ENCODE assay signal across 14 mouse cellular contexts in the genomic region with DNA sequence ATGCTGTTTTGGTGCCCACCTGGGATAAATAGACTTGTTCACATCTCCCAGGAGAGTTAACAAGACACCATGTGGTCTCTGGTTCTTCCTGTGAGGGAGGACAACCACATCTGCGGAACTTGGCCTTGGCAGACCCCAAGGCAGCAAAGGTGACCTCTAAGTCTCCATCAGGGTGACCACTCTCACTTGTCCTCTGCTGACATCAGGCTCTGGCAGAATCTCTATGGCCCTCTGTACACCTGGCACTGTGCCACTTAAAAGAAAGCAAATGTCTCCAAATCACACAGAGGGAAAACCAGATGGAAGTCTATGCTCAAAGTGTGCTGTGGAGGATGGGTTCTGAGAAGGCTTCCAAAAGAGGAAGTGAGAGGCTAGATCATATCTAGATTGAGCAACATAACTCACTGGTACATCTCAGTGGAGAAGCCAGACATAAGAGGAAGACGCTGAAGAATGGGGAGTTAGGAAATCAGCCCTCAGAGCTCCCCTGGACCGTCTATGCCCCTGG. TPM values are rescaled to one million over a fixed set of nuclear protein-coding genes. Genes with fewer than 3 reads are reported as not detected.
A peak's percentile ranks its signal among the peaks of the same experiment; 100 is the strongest.
DNase-seq lines count a peak whose midpoint lies in the region; ATAC-seq and TF ChIP-seq lines count a peak whose summit lies in the region.
"Had no signal": no experiment of that assay in that cellular context is flagged by ENCODE, and none has a peak within 500 bp of the region (broad histone marks: within the 10 kb centered on the region; RNA-seq: fewer than 3 reads in every experiment).

No protein-coding gene starts in this region.

- intact Hi-C loops in left cerebral cortex, adult 2 months (cut with DNase I), result no loop called here

- no peaks in the 10 kb centered on the region for H3K4me1 ChIP-seq in liver, embryonic 11.5 days (replicated peaks; ENCODE audit: control insufficient read depth, insufficient read depth, low read length)
- no peaks in the 10 kb centered on the region; a peak in 1 of 4 replicates for H3K4me1 ChIP-seq in liver, embryonic 14.5 days (replicated peaks; ENCODE audit: control insufficient read depth in 2 of 2, insufficient read depth in 2 of 2, low read length in 1 of 2)
- peaks cover 24% of the 10 kb centered on the region; the same call in 1 of the 2 replicates for H3K4me1 ChIP-seq in spleen, adult 2 months (ENCODE audit: control insufficient read depth, insufficient read depth, insufficient read length)
- H3K4me1 ChIP-seq in midbrain, embryonic 14.5 days (ENCODE audit: control insufficient read depth, insufficient read depth, low read length), result no peaks in the 10 kb centered on the region
- H3K4me1 ChIP-seq: heart, embryonic 13.5 days; lung, embryonic 15.5 days; neural tube, embryonic 12.5 days; stomach, embryonic 15.5 days had no signal

- H3K4me3 ChIP-seq in liver, embryonic 11.5 days (ENCODE audit: low read depth, low read length), result no peak overlapping the region
- H3K4me3 ChIP-seq in liver, embryonic 14.5 days (ENCODE audit: insufficient read depth in 1 of 2, low read depth in 2 of 2, low read length in 2 of 2), result no peak overlapping the region
- H3K4me3 ChIP-seq in spleen, adult 2 months (ENCODE audit: extremely low read depth, insufficient read depth, insufficient read length), result peak overlapping the region; percentile 52; the same call in 1 of the 2 replicates
- no peak overlapping the region for H3K4me3 ChIP-seq in midbrain, embryonic 14.5 days (replicated peaks; ENCODE audit: low read depth, low read length)
- H3K4me3 ChIP-seq in left cerebral cortex, adult 2 months, result no peak overlapping the region
- H3K4me3 ChIP-seq: heart, embryonic 13.5 days; lung, embryonic 15.5 days; neural tube, embryonic 12.5 days; stomach, embryonic 15.5 days had no signal

- ATAC-seq in liver, embryonic 11.5 days (replicated peaks; ENCODE audit: low FRiP score), result no peak
- no peak for ATAC-seq in liver, embryonic 14.5 days (ENCODE audit: insufficient read depth)
- ATAC-seq in midbrain, embryonic 14.5 days (ENCODE audit: low FRiP score, low TSS enrichment), result no peak
- ATAC-seq: activated CD4-positive, CD25-positive, alpha-beta regulatory T cell, adult 4 months had no signal

- TF ChIP-seq EP300 in liver, embryonic 14.5 days (IDR thresholded peaks at IDR 0.05; ENCODE audit: low read depth), result no peak

- no peak for TF ChIP-seq CTCF in liver, embryonic 14.5 days (IDR thresholded peaks at IDR 0.05; ENCODE audit: low read depth)
- TF ChIP-seq CTCF in spleen, adult 2 months (IDR thresholded peaks at IDR 0.05; ENCODE audit: extremely low read depth, insufficient read depth, insufficient read length, insufficient replicate concordance), result no peak
- TF ChIP-seq CTCF in left cerebral cortex, adult 2 months (IDR thresholded peaks at IDR 0.05), result no peak

- H3K9ac ChIP-seq in liver, embryonic 11.5 days (ENCODE audit: low read depth, low read length), result no peak overlapping the region
- H3K9ac ChIP-seq in liver, embryonic 14.5 days (replicated peaks), result no peak overlapping the region
- no peak overlapping the region for H3K9ac ChIP-seq in midbrain, embryonic 14.5 days (replicated peaks; ENCODE audit: low read length)
- H3K9ac ChIP-seq: heart, embryonic 13.5 days; lung, embryonic 15.5 days; neural tube, embryonic 12.5 days; stomach, embryonic 15.5 days had no signal

- no peaks in the 10 kb centered on the region for H3K27me3 ChIP-seq in liver, embryonic 11.5 days (replicated peaks; ENCODE audit: control insufficient read depth, insufficient read depth, low read length)
- no peaks in the 10 kb centered on the region for H3K27me3 ChIP-seq in liver, embryonic 14.5 days (ENCODE audit: control insufficient read depth, insufficient read depth, low read length)
- no peaks in the 10 kb centered on the region for H3K27me3 ChIP-seq in spleen, adult 2 months (ENCODE audit: control insufficient read depth, insufficient read depth, low read length)
- no peaks in the 10 kb centered on the region for H3K27me3 ChIP-seq in midbrain, embryonic 14.5 days (ENCODE audit: control insufficient read depth, insufficient read depth, low read length)
- H3K27me3 ChIP-seq: heart, embryonic 13.5 days; lung, embryonic 15.5 days; neural tube, embryonic 12.5 days; stomach, embryonic 15.5 days had no signal

- H3K36me3 ChIP-seq in liver, embryonic 11.5 days (ENCODE audit: control insufficient read depth, insufficient read depth, low read length), result no peaks in the 10 kb centered on the region
- no peaks in the 10 kb centered on the region for H3K36me3 ChIP-seq in liver, embryonic 14.5 days (replicated peaks; ENCODE audit: control insufficient read depth, insufficient read depth, low read depth)
- H3K36me3 ChIP-seq in spleen, adult 2 months (ENCODE audit: control insufficient read depth, insufficient read depth, low read length), result no peaks in the 10 kb centered on the region
- no peaks in the 10 kb centered on the region for H3K36me3 ChIP-seq in midbrain, embryonic 14.5 days (ENCODE audit: control insufficient read depth, insufficient read depth, low read length)
- H3K36me3 ChIP-seq: heart, embryonic 13.5 days; lung, embryonic 15.5 days; neural tube, embryonic 12.5 days; stomach, embryonic 15.5 days had no signal

- DNase-seq in gastrocnemius, adult 18-20 months (ENCODE audit: low spot score), result peak; percentile 30
- DNase-seq in gastrocnemius, adult 8-10 months (ENCODE audit: low spot score in 2 of 2), result no peak
- DNase-seq in liver, embryonic 11.5 days (ENCODE audit: low spot score), result peak; percentile 28
- no peak for DNase-seq in liver
- DNase-seq in liver, embryonic 14.5 days (ENCODE audit: low read depth in 3 of 3, low spot score in 3 of 3), result peak; percentile 9 to 22 (median 10)
- DNase-seq in spleen, adult 2 months (ENCODE audit: low read depth in 1 of 2, low spot score in 2 of 2), result peak; percentile 43 to 63
- DNase-seq in midbrain, embryonic 14.5 days, result no peak
- DNase-seq in left cerebral cortex, adult 2 months (ENCODE audit: extremely low spot score in 1 of 2, low spot score in 2 of 2), result no peak

- no peak overlapping the region for H3K4me2 ChIP-seq in liver, embryonic 11.5 days
- H3K4me2 ChIP-seq in liver, embryonic 14.5 days (ENCODE audit: low read depth), result no peak overlapping the region
- no peak overlapping the region for H3K4me2 ChIP-seq in midbrain, embryonic 14.5 days (ENCODE audit: low read length)
- H3K4me2 ChIP-seq: heart, embryonic 13.5 days; lung, embryonic 15.5 days; neural tube, embryonic 12.5 days; stomach, embryonic 15.5 days had no signal

- TF ChIP-seq POLR2A in spleen, adult 2 months (IDR thresholded peaks at IDR 0.05; ENCODE audit: low read depth, low read length), result no peak

- WGBS in liver, embryonic 11.5 days, result 41% methylated on average over 3 of the region's 3 CpGs
- WGBS in liver, embryonic 14.5 days (ENCODE audit: insufficient replicate concordance), result 14% methylated on average over 3 of the region's 3 CpGs
- 7% methylated on average over 3 of the region's 3 CpGs for WGBS in spleen, adult 2 months
- 79% methylated on average over 3 of the region's 3 CpGs for WGBS in midbrain, embryonic 14.5 days

- H3K27ac ChIP-seq in liver, embryonic 11.5 days (ENCODE audit: low read depth, low read length), result no peak overlapping the region
- H3K27ac ChIP-seq in liver, embryonic 14.5 days, result no peak overlapping the region
- peak overlapping the region; percentile 82 for H3K27ac ChIP-seq in spleen, adult 2 months (ENCODE audit: insufficient read depth, low read length)
- H3K27ac ChIP-seq in midbrain, embryonic 14.5 days (replicated peaks; ENCODE audit: low read depth, low read length), result no peak overlapping the region
- H3K27ac ChIP-seq in left cerebral cortex, adult 2 months, result no peak overlapping the region
- H3K27ac ChIP-seq: heart, embryonic 13.5 days; lung, embryonic 15.5 days; neural tube, embryonic 12.5 days; stomach, embryonic 15.5 days had no signal

- H3K9me3 ChIP-seq in liver, embryonic 11.5 days (ENCODE audit: control insufficient read depth, low read length), result no peaks in the 10 kb centered on the region
- H3K9me3 ChIP-seq in liver, embryonic 14.5 days (ENCODE audit: control insufficient read depth, low read length), result no peaks in the 10 kb centered on the region
- H3K9me3 ChIP-seq in midbrain, embryonic 14.5 days (ENCODE audit: control insufficient read depth, low read length), result no peaks in the 10 kb centered on the region
- H3K9me3 ChIP-seq: heart, embryonic 13.5 days; lung, embryonic 15.5 days; neural tube, embryonic 12.5 days; stomach, embryonic 15.5 days had no signal

RNA-seq across cellular contexts. Expression of a gene that starts 1.2 kb away (rescaled TPM):
- under 1 TPM; 0.23 to 0.38 TPM for total RNA-seq in gastrocnemius, adult 18-20 months (2021)
- total RNA-seq in gastrocnemius, adult 8-10 months (2022), result under 1 TPM in 2 of 4 experiments, not detected in 2; 0.54 to 0.91 TPM
- 0.60 and 2.1 TPM in 2 replicates for polyA plus RNA-seq in liver, embryonic 11.5 days (2014; fragmentation: Nextera tagmentation; extraction: Ambion mirVana)
- polyA plus RNA-seq in liver, embryonic 14.5 days (2012; rRNA removed), result 1.4 TPM in 2 replicates
- polyA plus RNA-seq in liver, embryonic 14.5 days (2014; fragmentation: Nextera tagmentation; extraction: Ambion mirVana), result 1.1 and 2.1 TPM in 2 replicates
- polyA plus RNA-seq in spleen, adult 2 months (2012; rRNA removed), result 80.8 and 95.2 TPM in 2 replicates
- 0.55 and 0.97 TPM in 2 replicates for polyA plus RNA-seq in midbrain, embryonic 14.5 days (2014; fragmentation: Nextera tagmentation; extraction: Ambion mirVana)
- not detected for total RNA-seq in left cerebral cortex, adult 2 months (2021)

RNA-seq across cellular contexts. Expression of a gene that starts 32.8 kb away (rescaled TPM):
- total RNA-seq in gastrocnemius, adult 18-20 months (2021), result not detected
- total RNA-seq in gastrocnemius, adult 8-10 months (2022), result not detected
- not detected in 2 replicates for polyA plus RNA-seq in liver, embryonic 11.5 days (2014; fragmentation: Nextera tagmentation; extraction: Ambion mirVana)
- polyA plus RNA-seq in liver, embryonic 14.5 days (2012; rRNA removed), result not detected in 2 replicates
- polyA plus RNA-seq in liver, embryonic 14.5 days (2014; fragmentation: Nextera tagmentation; extraction: Ambion mirVana), result not detected in 2 replicates
- 0.16 TPM in 1 of 2 replicates, not detected in the other for polyA plus RNA-seq in spleen, adult 2 months (2012; rRNA removed)
- not detected in 2 replicates for polyA plus RNA-seq in midbrain, embryonic 14.5 days (2014; fragmentation: Nextera tagmentation; extraction: Ambion mirVana)
- total RNA-seq in left cerebral cortex, adult 2 months (2021), result not detected
- polyA plus RNA-seq: activated CD4-positive, CD25-positive, alpha-beta regulatory T cell, adult 4 months; heart, embryonic 13.5 days; large intestine, adult 2 months; lung, embryonic 15.5 days; neural tube, embryonic 12.5 days; stomach, embryonic 15.5 days had no signal

RNA-seq across cellular contexts. Expression of a gene that starts 57.4 kb away (rescaled TPM):
- total RNA-seq in gastrocnemius, adult 18-20 months (2021), result 1 to 10 TPM; 2.6 to 4.0 TPM
- total RNA-seq in gastrocnemius, adult 8-10 months (2022), result 1 to 10 TPM; 1.3 to 2.3 (median 2.2) TPM
- 22.7 and 24.1 TPM in 2 replicates for polyA plus RNA-seq in liver, embryonic 11.5 days (2014; fragmentation: Nextera tagmentation; extraction: Ambion mirVana)
- 6.3 and 8.4 TPM in 2 replicates for polyA plus RNA-seq in liver, embryonic 14.5 days (2012; rRNA removed)
- polyA plus RNA-seq in liver, embryonic 14.5 days (2014; fragmentation: Nextera tagmentation; extraction: Ambion mirVana), result 9.2 and 11.5 TPM in 2 replicates
- polyA plus RNA-seq in spleen, adult 2 months (2012; rRNA removed), result 2.9 and 3.8 TPM in 2 replicates
- polyA plus RNA-seq in midbrain, embryonic 14.5 days (2014; fragmentation: Nextera tagmentation; extraction: Ambion mirVana), result 16.8 and 23.3 TPM in 2 replicates
- 10 to 100 TPM; 15.0 to 15.3 TPM for total RNA-seq in left cerebral cortex, adult 2 months (2021)

Comparison
In these comparisons a context has a peak if more than half of its experiments do, and no peak if none do; other contexts are left out.
1. DNase-seq: peak in gastrocnemius, adult 18-20 months (single experiment), liver, embryonic 11.5 days (single experiment), liver, embryonic 14.5 days (3 of 3) and spleen, adult 2 months (2 of 2); none in gastrocnemius, adult 8-10 months (0 of 2), liver (single experiment), midbrain, embryonic 14.5 days (single experiment) and left cerebral cortex, adult 2 months (0 of 2).
2. RNA of a gene that starts 1.2 kb away (polyA plus RNA-seq): 80.8 to 95.2 TPM in spleen, adult 2 months; 1.1 to 2.1 TPM in liver, embryonic 14.5 days, 0.60 to 2.1 TPM in liver, embryonic 11.5 days and 0.55 to 0.97 TPM in midbrain, embryonic 14.5 days; every median in the first group is over 10 times any median in the second.